Mouse (Mus musculus): ENCODE results near the gene Pde11a.
"Not testable (repeated sequence)": the region's sequence is repeated elsewhere in the genome, so short reads cannot be mapped to it uniquely, and the experiment has no call there.

Pde11a gene

GRCm38 (mm10) chr2:75991581-75992205 is 346.9 kb downstream of the Pde11a start:
- no peak for DNase-seq (ENCODE audit: inconsistent ontology term)

- peak; percentile 65 for DNase-seq (ENCODE audit: inconsistent ontology term)
Measured at GRCm38 (mm10) chr2:75990885-75991539, 347.6 kb downstream of the Pde11a start.

GRCm38 (mm10) chr2:75989694-75990093 is 348.9 kb downstream of the Pde11a start:
- DNase-seq (ENCODE audit: inconsistent ontology term), result peak; percentile 41

GRCm38 (mm10) chr2:75988779-75989363 is 349.7 kb downstream of the Pde11a start:
- DNase-seq (ENCODE audit: inconsistent ontology term), result no peak

- no peak for DNase-seq (ENCODE audit: inconsistent ontology term)
Measured at GRCm38 (mm10) chr2:75988378-75988777, 350.2 kb downstream of the Pde11a start.

- peak; percentile 17 for DNase-seq (ENCODE audit: inconsistent ontology term)
Measured at GRCm38 (mm10) chr2:75987739-75988138, 350.8 kb downstream of the Pde11a start.

GRCm38 (mm10) chr2:75985124-75985523 is 353.4 kb downstream of the Pde11a start:
- peak; percentile 51 for DNase-seq (ENCODE audit: inconsistent ontology term)

GRCm38 (mm10) chr2:75983847-75984246 is 354.7 kb downstream of the Pde11a start:
- no peak for DNase-seq (ENCODE audit: inconsistent ontology term)

- no peak for DNase-seq (ENCODE audit: inconsistent ontology term)
Measured at GRCm38 (mm10) chr2:75983091-75983490, 355.5 kb downstream of the Pde11a start.

- no peak for DNase-seq (ENCODE audit: inconsistent ontology term)
Measured at GRCm38 (mm10) chr2:75982626-75983025, 355.9 kb downstream of the Pde11a start.

GRCm38 (mm10) chr2:75981440-75982081 is 357.0 kb downstream of the Pde11a start, which contains the start of gene Ttc30a1:
Gene Ttc30a1, minus strand, starts transcription at chr2:75981967.
- DNase-seq (ENCODE audit: inconsistent ontology term), result peak; percentile 96

GRCm38 (mm10) chr2:75980933-75981439 is 357.6 kb downstream of the Pde11a start:
- not testable (repeated sequence) for DNase-seq (ENCODE audit: inconsistent ontology term)

- DNase-seq (ENCODE audit: inconsistent ontology term), result not testable (repeated sequence)
Measured at GRCm38 (mm10) chr2:75977752-75978368, 360.7 kb downstream of the Pde11a start, which contains the start of gene Ttc30a2. Gene Ttc30a2, minus strand, starts transcription at chr2:75978170.

GRCm38 (mm10) chr2:75976070-75976469 is 362.5 kb downstream of the Pde11a start:
- DNase-seq (ENCODE audit: inconsistent ontology term), result not testable (repeated sequence)

- DNase-seq (ENCODE audit: inconsistent ontology term), result no peak
Measured at GRCm38 (mm10) chr2:75974131-75974530, 364.4 kb downstream of the Pde11a start.

GRCm38 (mm10) chr2:75964972-75965371 is 373.6 kb downstream of the Pde11a start:
- peak; percentile 81 for DNase-seq (ENCODE audit: inconsistent ontology term)

- peak; percentile 68 for DNase-seq (ENCODE audit: inconsistent ontology term)
Measured at GRCm38 (mm10) chr2:75964512-75964911, 374.1 kb downstream of the Pde11a start.

GRCm38 (mm10) chr2:75964051-75964450 is 374.5 kb downstream of the Pde11a start:
- DNase-seq (ENCODE audit: inconsistent ontology term), result no peak

GRCm38 (mm10) chr2:75963211-75963840 is 375.2 kb downstream of the Pde11a start:
- no peak for DNase-seq (ENCODE audit: inconsistent ontology term)

- DNase-seq (ENCODE audit: inconsistent ontology term), result peak; percentile 25
Measured at GRCm38 (mm10) chr2:75960366-75961330, 377.9 kb downstream of the Pde11a start.
